Mouse (Mus musculus) CH12.LX (cell line): ENCODE measurements around the gene Syn3. TPM values are rescaled to one million over a fixed set of nuclear protein-coding genes. Genes with fewer than 3 reads are reported as not detected.

Experiments used
- DNase-seq: peaks from one replicate; pipeline ENCODE4 v3.0.0-alpha.2; 2013; ENCODE audit errors: extremely low read depth
- H3K27ac ChIP-seq: 2 replicates; pipeline ENCODE4 v1.5.1; 2012; ENCODE audit warnings: low read depth, mild to moderate bottlenecking, control low read depth, moderate library complexity; ENCODE audit not compliant: insufficient read depth
- H3K27me3 ChIP-seq: replicated peaks from 2 replicates; pipeline ENCODE3; 2012; ENCODE audit warnings: inconsistent platforms
- H3K36me3 ChIP-seq, 2 experiments: replicated peaks in 1 of 2; 2 replicates each; pipeline versions ENCODE3 to v1.6.1; 2012; ENCODE audit warnings: inconsistent platforms in 1 of 2, low read length in 1 of 2, mild to moderate bottlenecking in 1 of 2, mixed read lengths in 1 of 2, moderate library complexity in 1 of 2; ENCODE audit not compliant: control insufficient read depth in 1 of 2, insufficient read depth in 1 of 2
- H3K4me1 ChIP-seq, 2 experiments: 2 replicates each; pipeline ENCODE4 v1.6.1; 2012; ENCODE audit warnings: inconsistent platforms in 1 of 2, moderate library complexity in 1 of 2; ENCODE audit not compliant: insufficient read depth in 2 of 2, control insufficient read depth in 1 of 2
- H3K4me2 ChIP-seq: 2 replicates; pipeline ENCODE4 v1.6.1; 2012; ENCODE audit warnings: low read depth, mild to moderate bottlenecking, control low read depth; ENCODE audit not compliant: poor library complexity, insufficient read depth, severe bottlenecking
- H3K4me3 ChIP-seq, 3 experiments: fragments of 150-350 bp in 1 of 3; sonication (generic) in 1 of 3; replicated peaks in 1 of 3; 2 replicates each; pipeline versions ENCODE3 to v1.5.1; 2011 to 2012; ENCODE audit warnings: low read depth in 2 of 3, low read length in 2 of 3, mild to moderate bottlenecking in 2 of 3, moderate library complexity in 2 of 3, control low read depth in 1 of 3, improper control_type of control experiment in 1 of 3, inconsistent platforms in 1 of 3, mixed read lengths in 1 of 3; ENCODE audit not compliant: poor library complexity in 1 of 3
- H3K79me2 ChIP-seq: replicated peaks from 2 replicates; pipeline ENCODE4 v1.6.1; 2012; ENCODE audit warnings: mild to moderate bottlenecking, moderate library complexity; ENCODE audit not compliant: control insufficient read depth, poor library complexity, insufficient read depth, severe bottlenecking; ENCODE audit errors: extremely low read depth
- H3K9ac ChIP-seq: 2 replicates; pipeline ENCODE4 v1.6.1; 2012; ENCODE audit warnings: low read depth, mild to moderate bottlenecking, control low read depth, moderate library complexity; ENCODE audit not compliant: insufficient read depth
- H3K9me3 ChIP-seq: replicated peaks from 2 replicates; pipeline ENCODE3; 2012; ENCODE audit warnings: low read length, inconsistent platforms, mixed read lengths
- CHD1 ChIP-seq: IDR thresholded peaks from 2 replicates; pipeline ENCODE4 v1.6.1; 2012; ENCODE audit warnings: low read depth, low read length, improper control_type of control experiment, inconsistent platforms
- CHD2 ChIP-seq: IDR thresholded peaks from 2 replicates; pipeline ENCODE4 v1.6.1; 2011; ENCODE audit warnings: low read length, improper control_type of control experiment
- EP300 ChIP-seq: IDR thresholded peaks from 2 replicates; pipeline ENCODE4 v1.6.1; 2011; ENCODE audit warnings: low read length, improper control_type of control experiment
- ETS1 ChIP-seq: conservative IDR thresholded peaks from 2 replicates; pipeline ENCODE4 v1.6.1; 2012; ENCODE audit warnings: low read depth, mild to moderate bottlenecking, inconsistent platforms, low read length, improper control_type of control experiment, moderate library complexity
- GABPA ChIP-seq: IDR thresholded peaks from 2 replicates; pipeline ENCODE4 v1.6.1; 2012; ENCODE audit warnings: low read depth, low read length, improper control_type of control experiment, inconsistent platforms; ENCODE audit not compliant: insufficient replicate concordance
- IRF4 ChIP-seq: IDR thresholded peaks from 2 replicates; pipeline ENCODE4 v1.6.1; 2014; ENCODE audit warnings: low read depth, mild to moderate bottlenecking, inconsistent platforms, low read length, improper control_type of control experiment
- MEF2A ChIP-seq: IDR thresholded peaks from 2 replicates; pipeline ENCODE4 v1.6.1; 2014; ENCODE audit warnings: low read depth, mild to moderate bottlenecking, inconsistent platforms, low read length, improper control_type of control experiment, borderline replicate concordance
- MXI1 ChIP-seq: IDR thresholded peaks from 2 replicates; pipeline ENCODE4 v1.6.1; 2011; ENCODE audit warnings: mild to moderate bottlenecking, low read depth, low read length, improper control_type of control experiment
- MYC ChIP-seq: IDR thresholded peaks from 2 replicates; pipeline ENCODE4 v1.6.1; 2011; ENCODE audit warnings: low read depth, mild to moderate bottlenecking, improper control_type of control experiment, low read length
- NELFE ChIP-seq: IDR thresholded peaks from 2 replicates; pipeline ENCODE4 v1.6.1; 2011; ENCODE audit warnings: low read depth, low read length, improper control_type of control experiment
- NRF1 ChIP-seq: IDR thresholded peaks from 2 replicates; pipeline ENCODE4 v1.6.1; 2014; ENCODE audit warnings: low read depth, mild to moderate bottlenecking, inconsistent platforms, low read length, improper control_type of control experiment, moderate library complexity
- PAX5 ChIP-seq: IDR thresholded peaks from 2 replicates; pipeline ENCODE4 v1.6.1; 2012; ENCODE audit warnings: low read length, inconsistent platforms, mixed read lengths
- POLR2A ChIP-seq: IDR thresholded peaks from 2 replicates; pipeline ENCODE4 v1.6.1; 2011; ENCODE audit warnings: low read depth, mild to moderate bottlenecking, improper control_type of control experiment, low read length
- POLR2AphosphoS2 ChIP-seq: IDR thresholded peaks from 2 replicates; pipeline ENCODE4 v1.6.1; 2011; ENCODE audit warnings: low read depth, low read length, improper control_type of control experiment
- RAD21 ChIP-seq: IDR thresholded peaks from 2 replicates; pipeline ENCODE4 v1.6.1; 2011; ENCODE audit warnings: low read depth, mild to moderate bottlenecking, low read length, improper control_type of control experiment, moderate library complexity
- SIN3A ChIP-seq: IDR thresholded peaks from 2 replicates; pipeline ENCODE4 v1.6.1; 2012; ENCODE audit warnings: low read length, improper control_type of control experiment, inconsistent platforms
- SMC3 ChIP-seq: IDR thresholded peaks from 2 replicates; pipeline ENCODE4 v1.6.1; 2011; ENCODE audit warnings: low read depth, low read length, improper control_type of control experiment
- TCF12 ChIP-seq: IDR thresholded peaks from 2 replicates; pipeline ENCODE4 v1.6.1; 2014; ENCODE audit warnings: low read depth, mild to moderate bottlenecking, inconsistent platforms, low read length, improper control_type of control experiment
- USF1 ChIP-seq: IDR thresholded peaks from 2 replicates; pipeline ENCODE4 v1.6.1; 2014; ENCODE audit warnings: low read depth, mild to moderate bottlenecking, inconsistent platforms, low read length, improper control_type of control experiment
- USF2 ChIP-seq: conservative IDR thresholded peaks from 2 replicates; pipeline ENCODE4 v1.6.1; 2011; ENCODE audit warnings: low read depth, low read length, improper control_type of control experiment
- ZKSCAN1 ChIP-seq: IDR thresholded peaks from 2 replicates; pipeline ENCODE4 v1.6.1; 2012; ENCODE audit warnings: low read depth, inconsistent platforms, low read length, improper control_type of control experiment, borderline replicate concordance
- ZMIZ1 ChIP-seq: IDR thresholded peaks from 2 replicates; pipeline ENCODE4 v1.6.1; 2012; ENCODE audit warnings: low read depth, mild to moderate bottlenecking, inconsistent platforms, low read length, improper control_type of control experiment
- ZNF384 ChIP-seq: IDR thresholded peaks from 2 replicates; pipeline ENCODE4 v1.6.1; 2012; ENCODE audit warnings: low read depth, low read length, improper control_type of control experiment, inconsistent platforms
- dilution Hi-C: fragments of 300-500 bp; cut with MboI; formaldehyde crosslinking; loops from 2 replicates; pipeline ENCODE4 v1.14.3; 2020; ENCODE audit warnings: low sequenced_read_pairs; ENCODE audit not compliant: extremely low pct_unique_long_range_greater_than_20kb, extremely low pct_ligation_motif_present
- in situ Hi-C: fragments of 300-500 bp; cut with MboI; formaldehyde crosslinking; loops from 3 replicates; pipeline ENCODE4 v1.14.3; 2019; ENCODE audit warnings: low sequenced_read_pairs, low pct_ligation_motif_present, low pct_unique_long_range_greater_than_20kb, mixed read lengths
- polyA plus RNA-seq: library from polyadenylated mRNA; unstranded; fragments of >175 nt; gene quantifications from 2 replicates; pipeline ENCODE4 v1.2.1, GENCODE M21; 2012; ENCODE audit warnings: low read depth; ENCODE audit not compliant: insufficient read length
- total RNA-seq, 2 experiments: library from RNA; depleted of rRNA; stranded (reverse); fragments of 300-350 nt in 1 of 2; fragments of >200 nt in 1 of 2; gene quantifications; 2 replicates each; pipeline ENCODE4 v1.2.3; 2012 to 2014

Gene Syn3
- total and polyA plus RNA-seq, 3 experiments = 2.8 to 8.9 (median 5.6) TPM

DNA sequence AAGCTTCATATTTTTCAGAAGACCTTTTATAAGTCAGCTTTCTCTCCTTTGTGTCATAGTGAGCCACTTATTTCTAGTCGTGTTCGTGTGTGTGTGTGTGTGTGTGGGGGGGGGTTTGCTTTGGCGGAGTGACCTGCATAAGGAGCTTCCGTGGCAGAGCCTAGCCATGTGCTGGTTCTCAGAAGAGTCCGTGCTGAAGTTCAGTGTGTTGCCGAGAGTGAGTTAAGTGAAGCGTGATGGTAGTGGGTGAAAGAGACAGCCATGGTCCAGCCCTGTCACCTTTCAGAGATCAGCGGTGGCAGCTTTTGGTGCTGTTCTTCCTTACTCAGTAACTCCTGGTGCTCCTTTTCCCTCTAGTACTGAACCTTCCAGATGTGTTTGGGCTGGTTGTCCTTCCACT, 454.6 kb downstream of the Syn3 start:
- Histone ChIP-seq H3K9me3 (no peaks in the 10 kb centered on the region), H3K36me3 (peaks cover 29 to 69% of the 10 kb centered on the region in 2 experiments), H3K79me2 (no peaks in the 10 kb centered on the region), H3K4me3 (no peak overlapping the region), H3K4me2 (no peak overlapping the region), H3K9ac (no peak overlapping the region), H3K4me1 (no peaks in the 10 kb centered on the region), H3K27me3 (no peaks in the 10 kb centered on the region), H3K27ac (no peak overlapping the region)
- dilution Hi-C loops (no loop called here), in situ Hi-C loops (no loop called here)
- TF ChIP-seq ZKSCAN1 (no peak), MEF2A (no peak), CHD1 (no peak), ZNF384 (no peak), MYC (no peak), RAD21 (no peak), SMC3 (no peak), NELFE (no peak), SIN3A (no peak), MXI1 (no peak), CHD2 (no peak), POLR2A (no peak), USF2 (no peak), USF1 (no peak), TCF12 (no peak)
- DNase-seq = no peak

DNA sequence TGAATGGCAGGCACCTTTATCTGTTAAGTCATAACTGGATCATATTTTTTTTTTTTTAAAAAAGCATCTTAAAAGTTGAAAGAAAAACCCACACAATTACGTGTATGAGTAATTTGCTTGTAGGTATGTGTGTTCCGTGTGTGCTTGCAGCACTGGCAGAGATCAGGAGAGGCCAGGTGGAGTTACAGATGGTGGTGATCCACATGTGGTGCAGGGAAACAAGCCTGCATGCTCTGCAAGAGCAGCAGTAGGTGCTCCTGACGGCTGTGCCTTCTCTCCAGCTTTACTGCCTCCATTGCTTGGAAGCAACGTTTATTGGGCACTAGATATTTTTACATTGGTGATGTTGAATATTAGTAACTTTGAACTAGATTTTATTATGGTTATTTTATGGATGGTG, 455.0 kb downstream of the Syn3 start:
- no peak overlapping the region for H3K4me3 ChIP-seq
- no peak for DNase-seq
- H3K27ac ChIP-seq = no peak overlapping the region
- H3K27me3 ChIP-seq = no peaks in the 10 kb centered on the region
- H3K4me1 ChIP-seq = no peaks in the 10 kb centered on the region
- no peak for TF ChIP-seq MEF2A
- no peak for TF ChIP-seq POLR2A
- no peak for TF ChIP-seq POLR2AphosphoS2
- TF ChIP-seq GABPA = no peak
- TF ChIP-seq ZMIZ1 = no peak
- TF ChIP-seq ZKSCAN1 = no peak
- TF ChIP-seq EP300 = no peak
- TF ChIP-seq IRF4 = no peak
- TF ChIP-seq PAX5 = no peak
- no peak for TF ChIP-seq NELFE
- no peak for TF ChIP-seq ETS1
- TF ChIP-seq NRF1 = no peak
- TF ChIP-seq MXI1 = no peak
- no peak for TF ChIP-seq SMC3
- dilution Hi-C loops (no loop called here), in situ Hi-C loops (no loop called here)
- H3K9ac ChIP-seq = no peak overlapping the region
- peaks cover 29 to 68% of the 10 kb centered on the region in 2 experiments for H3K36me3 ChIP-seq
- no peak overlapping the region for H3K4me2 ChIP-seq
- no peaks in the 10 kb centered on the region for H3K9me3 ChIP-seq
- no peaks in the 10 kb centered on the region for H3K79me2 ChIP-seq
